Mouse (Mus musculus) MEL (cell line): ENCODE data around the gene Grip2.

Experiments
- CHD2 ChIP-seq: IDR thresholded peaks from 2 replicates; pipeline ENCODE4 v1.6.1; 2011; ENCODE audit warnings: low read length, improper control_type of control experiment
- CTCF ChIP-seq, 3 experiments: IDR thresholded peaks in 2 of 3; conservative IDR thresholded peaks in 1 of 3; 2 replicates each; pipeline ENCODE4 v1.5.1; 2011 to 2012; ENCODE audit warnings: low read length in 3 of 3, low read depth in 2 of 3, mild to moderate bottlenecking in 2 of 3, improper control_type of control experiment in 1 of 3, inconsistent platforms in 1 of 3, mixed read lengths in 1 of 3, moderate library complexity in 1 of 3; ENCODE audit not compliant: control insufficient read depth in 1 of 3, insufficient read depth in 1 of 3, poor library complexity in 1 of 3, severe bottlenecking in 1 of 3
- EP300 ChIP-seq, 2 experiments: IDR thresholded peaks; 2 replicates each; pipeline ENCODE4 v1.6.1; 2011; ENCODE audit warnings: improper control_type of control experiment in 2 of 2, low read length in 2 of 2, low read depth in 1 of 2, mild to moderate bottlenecking in 1 of 2
- GABPA ChIP-seq: IDR thresholded peaks from 2 replicates; pipeline ENCODE4 v1.6.1; 2012; ENCODE audit warnings: low read depth, mild to moderate bottlenecking, inconsistent platforms, low read length, improper control_type of control experiment, moderate library complexity
- GATA1 ChIP-seq: IDR thresholded peaks from 2 replicates; pipeline ENCODE4 v1.6.1; 2011; ENCODE audit warnings: low read depth, low read length, improper control_type of control experiment
- MAFK ChIP-seq: IDR thresholded peaks from 2 replicates; pipeline ENCODE4 v1.6.1; 2011; ENCODE audit warnings: low read depth, mild to moderate bottlenecking, low read length, improper control_type of control experiment, borderline replicate concordance
- MAX ChIP-seq: IDR thresholded peaks from 2 replicates; pipeline ENCODE4 v1.6.1; 2011; ENCODE audit warnings: low read length, improper control_type of control experiment
- MAZ ChIP-seq: IDR thresholded peaks from 2 replicates; pipeline ENCODE4 v1.6.1; 2012; ENCODE audit warnings: low read depth, mild to moderate bottlenecking, inconsistent platforms, low read length, improper control_type of control experiment
- NELFE ChIP-seq: IDR thresholded peaks from 2 replicates; pipeline ENCODE4 v1.6.1; 2011; ENCODE audit warnings: low read depth, low read length, improper control_type of control experiment
- NRF1 ChIP-seq: IDR thresholded peaks from 2 replicates; pipeline ENCODE4 v1.6.1; 2014; ENCODE audit warnings: low read depth, mild to moderate bottlenecking, inconsistent platforms, low read length, improper control_type of control experiment, moderate library complexity; ENCODE audit not compliant: poor library complexity, insufficient read depth, severe bottlenecking
- POLR2A ChIP-seq, 2 experiments: IDR thresholded peaks; 2 replicates each; pipeline ENCODE4 v1.6.1; 2011 to 2012; ENCODE audit warnings: low read length in 2 of 2, mild to moderate bottlenecking in 2 of 2, control low read depth in 1 of 2, improper control_type of control experiment in 1 of 2, low read depth in 1 of 2, moderate library complexity in 1 of 2; ENCODE audit not compliant: control insufficient read depth in 1 of 2, insufficient read depth in 1 of 2, poor library complexity in 1 of 2

- TF ChIP-seq CHD2 (no peak), MAZ (no peak), CTCF (IDR thresholded peaks at IDR 0.05 in 2 of 3, conservative IDR thresholded peaks at IDR 0.05 in 1 of 3; ENCODE audit: control insufficient read depth in 1 of 3, insufficient read depth in 1 of 3, low read depth in 2 of 3, low read length in 3 of 3, poor library complexity in 1 of 3, severe bottlenecking in 1 of 3) (no peak), GABPA (no peak), POLR2A (IDR thresholded peaks at IDR 0.05; ENCODE audit: control insufficient read depth in 1 of 2, insufficient read depth in 1 of 2, low read depth in 1 of 2, low read length in 2 of 2, poor library complexity in 1 of 2) (no peak), EP300 (IDR thresholded peaks at IDR 0.05; ENCODE audit: low read depth in 1 of 2, low read length in 2 of 2) (no peak), MAFK (no peak), MAX (no peak), NRF1 (no peak), GATA1 (no peak), NELFE (no peak)
Measured at GRCm38 (mm10) chr6:91719865-91720533, 107.1 kb downstream of the Grip2 start.
